Mouse (Mus musculus): ENCODE data around the gene Abhd17b. TPM values are rescaled to one million over a fixed set of nuclear protein-coding genes. Genes with fewer than 3 reads are reported as not detected.

The Abhd17b gene
- polyA plus RNA-seq, 1 experiment from 2014 or later: 42.7 TPM

DNA sequence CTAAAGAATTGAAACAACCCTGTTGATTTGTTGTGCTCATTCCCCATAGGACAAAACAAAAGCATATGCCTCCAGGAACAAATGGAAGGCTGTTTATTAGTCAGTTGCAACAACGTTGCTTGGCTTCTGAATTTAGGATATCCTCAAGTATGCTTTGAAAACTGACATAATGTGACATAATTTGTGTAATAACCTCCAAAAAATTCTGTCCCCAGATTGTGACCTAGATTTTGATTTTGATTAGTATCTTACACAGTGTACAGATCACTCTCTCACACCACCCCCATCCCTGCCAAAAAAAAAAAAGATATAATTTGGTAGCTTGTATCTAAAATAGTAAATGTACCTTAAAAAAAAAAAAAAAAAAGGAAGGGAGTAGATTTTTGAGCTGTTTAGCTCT is 7.7 kb downstream of the Abhd17b start:
- Histone ChIP-seq H3K4me3 (ENCODE audit: low read depth, low read length) (no peak overlapping the region), H3K4me2 (ENCODE audit: low read depth, low read length) (no peak overlapping the region), H3K36me3 (replicated peaks; ENCODE audit: control insufficient read depth, insufficient read depth, low read depth, low read length) (no peaks in the 10 kb centered on the region), H3K4me1 (ENCODE audit: control insufficient read depth, insufficient read depth, low read length) (no peaks in the 10 kb centered on the region), H3K9me3 (replicated peaks; ENCODE audit: control insufficient read depth, low read length) (no peaks in the 10 kb centered on the region), H3K27me3 (ENCODE audit: control insufficient read depth, insufficient read depth, low read length) (no peaks in the 10 kb centered on the region), H3K9ac (replicated peaks; ENCODE audit: low read length) (no peak overlapping the region), H3K27ac (replicated peaks; ENCODE audit: low read depth, low read length) (no peak overlapping the region)
- DNase-seq (ENCODE audit: low spot score): no peak
- 82% methylated on average over 1 of the region's 1 CpGs for WGBS
- no peak for ATAC-seq (replicated peaks; ENCODE audit: insufficient number of reproducible peaks, low FRiP score, low TSS enrichment, low read depth)

DNA sequence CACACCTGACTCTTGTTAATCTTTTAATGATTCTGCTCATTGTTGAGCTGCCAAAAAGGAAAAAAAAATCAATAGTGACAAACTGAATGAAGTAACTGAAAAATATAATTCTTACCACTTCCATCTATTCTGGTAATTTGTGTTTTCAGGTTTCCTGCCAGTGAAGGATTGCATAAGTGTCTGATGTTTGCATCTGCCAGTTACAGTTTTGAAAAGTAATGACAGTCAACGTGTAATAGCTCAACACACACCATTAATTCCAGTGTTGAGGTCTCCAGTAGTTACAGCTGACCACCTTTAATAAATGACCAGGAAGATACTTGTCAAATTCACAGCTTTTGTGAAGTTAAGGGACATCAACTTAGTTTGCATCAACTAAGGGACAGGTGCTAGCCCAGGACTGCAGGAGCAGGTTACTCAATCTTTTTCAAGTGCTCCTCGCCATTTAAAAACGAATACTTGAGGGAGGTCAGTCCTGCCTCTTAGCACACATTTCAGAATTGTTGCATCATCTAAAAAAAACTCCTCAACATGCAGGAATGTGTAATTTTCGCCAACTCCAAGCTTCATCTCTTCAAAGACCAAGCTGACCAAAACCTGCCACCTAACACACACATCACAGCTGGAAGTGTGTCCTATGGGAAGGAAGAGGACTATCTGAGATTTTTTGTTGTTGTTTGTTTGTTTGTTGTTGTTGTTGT is 10.9 kb downstream of the Abhd17b start:
- 91% methylated on average over 4 of the region's 4 CpGs for WGBS
- no peaks in the 10 kb centered on the region for H3K36me3 ChIP-seq (replicated peaks; ENCODE audit: control insufficient read depth, insufficient read depth, low read depth, low read length)
- no peak overlapping the region for H3K27ac ChIP-seq (replicated peaks; ENCODE audit: low read depth, low read length)
- no peak overlapping the region for H3K4me2 ChIP-seq (ENCODE audit: low read depth, low read length)
- no peaks in the 10 kb centered on the region for H3K9me3 ChIP-seq (replicated peaks; ENCODE audit: control insufficient read depth, low read length)
- no peaks in the 10 kb centered on the region for H3K27me3 ChIP-seq (ENCODE audit: control insufficient read depth, insufficient read depth, low read length)
- no peaks in the 10 kb centered on the region for H3K4me1 ChIP-seq (ENCODE audit: control insufficient read depth, insufficient read depth, low read length)
- DNase-seq (ENCODE audit: low spot score) (no peak), ATAC-seq (replicated peaks; ENCODE audit: insufficient number of reproducible peaks, low FRiP score, low TSS enrichment, low read depth) (no peak)
- H3K9ac ChIP-seq (replicated peaks; ENCODE audit: low read length): no peak overlapping the region
- H3K4me3 ChIP-seq (ENCODE audit: low read depth, low read length): no peak overlapping the region

DNA sequence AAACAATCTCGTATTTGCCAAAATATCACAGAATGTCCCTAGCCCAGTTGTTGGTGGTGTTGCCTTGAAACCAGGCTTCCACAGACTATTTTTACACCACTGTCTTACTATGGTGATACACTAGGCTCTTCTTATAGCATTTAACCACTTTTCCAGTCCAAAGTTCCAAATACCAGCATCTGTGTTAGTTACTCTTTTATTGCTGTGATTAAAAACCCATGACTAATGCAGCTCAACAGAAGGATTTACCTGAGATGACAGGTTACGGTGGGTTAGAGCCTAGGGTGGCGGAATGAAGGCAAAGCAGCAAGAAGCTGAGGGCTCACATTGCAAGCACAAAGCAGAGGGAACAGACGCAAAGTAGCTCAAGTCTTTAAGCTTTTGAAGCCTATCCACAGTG is 16.7 kb downstream of the Abhd17b start:
- H3K4me2 ChIP-seq (ENCODE audit: low read depth, low read length): no peak overlapping the region
- 87% methylated on average over 4 of the region's 4 CpGs for WGBS
- DNase-seq (ENCODE audit: low spot score): no peak

DNA sequence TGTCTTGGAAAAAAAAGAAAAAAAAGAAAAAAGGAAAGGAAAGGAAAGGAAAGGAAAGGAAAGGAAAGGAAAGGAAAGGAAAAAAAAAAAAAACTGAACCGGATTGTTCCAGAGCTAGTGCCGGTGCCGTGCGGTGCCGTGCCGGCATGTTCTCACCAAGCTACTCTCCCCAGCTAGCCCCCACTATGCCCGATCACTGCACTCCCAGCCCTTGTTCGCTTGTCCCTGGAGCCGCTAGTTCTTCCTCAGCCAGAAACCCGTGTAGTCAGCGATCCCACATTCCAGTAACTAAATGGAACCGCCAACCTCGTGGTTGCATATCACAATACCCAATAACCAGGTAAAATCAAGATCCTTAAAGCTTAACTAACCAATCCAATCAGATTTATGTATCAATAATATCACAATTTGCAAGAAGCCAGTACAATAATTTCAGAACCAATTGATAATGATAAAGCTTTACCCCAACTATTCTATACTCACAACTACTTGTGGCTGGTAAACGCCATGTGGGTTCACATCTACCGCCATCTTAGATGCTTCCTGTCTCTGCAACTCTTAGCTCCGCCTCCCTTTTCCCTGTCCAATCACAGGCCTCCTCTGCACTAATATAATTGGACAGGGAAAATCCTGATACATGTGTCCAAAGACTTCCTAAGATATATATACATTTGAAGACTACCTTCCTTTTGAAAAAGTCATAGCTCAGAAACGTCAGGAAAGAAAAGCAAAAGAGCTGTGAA is 21.5 kb downstream of the Abhd17b start:
- Histone ChIP-seq H3K9me3 (replicated peaks; ENCODE audit: control insufficient read depth, low read length) (no peaks in the 10 kb centered on the region; the same call in 1 of the 2 replicates), H3K27ac (replicated peaks; ENCODE audit: low read depth, low read length) (no peak overlapping the region), H3K9ac (replicated peaks; ENCODE audit: low read length) (no peak overlapping the region), H3K4me3 (ENCODE audit: low read depth, low read length) (no peak overlapping the region), H3K4me2 (ENCODE audit: low read depth, low read length) (no peak overlapping the region), H3K27me3 (ENCODE audit: control insufficient read depth, insufficient read depth, low read length) (no peaks in the 10 kb centered on the region), H3K36me3 (replicated peaks; ENCODE audit: control insufficient read depth, insufficient read depth, low read depth, low read length) (no peaks in the 10 kb centered on the region), H3K4me1 (ENCODE audit: control insufficient read depth, insufficient read depth, low read length) (no peaks in the 10 kb centered on the region)
- WGBS: 96% methylated on average over 17 of the region's 17 CpGs
- ATAC-seq (replicated peaks; ENCODE audit: insufficient number of reproducible peaks, low FRiP score, low TSS enrichment, low read depth): no peak
- no peak for DNase-seq (ENCODE audit: low spot score)

More for the DNA sequence above, 16.7 kb downstream of the Abhd17b start:
- H3K36me3 ChIP-seq (replicated peaks; ENCODE audit: control insufficient read depth, insufficient read depth, low read depth, low read length): no peaks in the 10 kb centered on the region
- H3K27ac ChIP-seq (replicated peaks; ENCODE audit: low read depth, low read length): no peak overlapping the region
- H3K4me1 ChIP-seq (ENCODE audit: control insufficient read depth, insufficient read depth, low read length): no peaks in the 10 kb centered on the region
- H3K9me3 ChIP-seq (replicated peaks; ENCODE audit: control insufficient read depth, low read length): no peaks in the 10 kb centered on the region
- H3K27me3 ChIP-seq (ENCODE audit: control insufficient read depth, insufficient read depth, low read length): no peaks in the 10 kb centered on the region
- no peak for ATAC-seq (replicated peaks; ENCODE audit: insufficient number of reproducible peaks, low FRiP score, low TSS enrichment, low read depth)
- H3K9ac ChIP-seq (replicated peaks; ENCODE audit: low read length): no peak overlapping the region
- H3K4me3 ChIP-seq (ENCODE audit: low read depth, low read length): no peak overlapping the region

DNA sequence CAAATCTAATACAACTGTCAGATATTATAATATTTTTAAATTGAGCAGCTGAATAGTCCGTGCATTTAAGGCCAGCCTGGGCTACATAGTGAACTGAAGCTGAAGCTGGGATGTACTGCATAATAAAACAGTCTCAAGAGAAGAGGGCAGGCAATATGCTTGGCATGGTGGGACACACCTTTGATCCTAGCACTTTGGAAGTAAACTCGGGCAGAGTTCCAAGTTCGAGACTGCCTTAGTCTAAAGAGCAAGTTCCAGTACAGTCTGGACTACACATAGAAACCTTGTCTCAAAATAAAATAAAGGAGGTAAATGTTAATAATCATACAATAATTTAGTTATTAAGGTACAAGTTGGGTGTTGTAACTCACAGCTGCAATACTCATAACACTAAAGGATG is 27.1 kb downstream of the Abhd17b start:
- 92% methylated on average over 3 of the region's 3 CpGs for WGBS
- Histone ChIP-seq H3K4me1 (ENCODE audit: control insufficient read depth, insufficient read depth, low read length) (no peaks in the 10 kb centered on the region), H3K27me3 (ENCODE audit: control insufficient read depth, insufficient read depth, low read length) (no peaks in the 10 kb centered on the region), H3K9ac (replicated peaks; ENCODE audit: low read length) (no peak overlapping the region), H3K4me3 (ENCODE audit: low read depth, low read length) (no peak overlapping the region), H3K36me3 (replicated peaks; ENCODE audit: control insufficient read depth, insufficient read depth, low read depth, low read length) (no peaks in the 10 kb centered on the region; the same call in 1 of the 2 replicates), H3K4me2 (ENCODE audit: low read depth, low read length) (no peak overlapping the region), H3K9me3 (replicated peaks; ENCODE audit: control insufficient read depth, low read length) (no peaks in the 10 kb centered on the region; the same call in 1 of the 2 replicates), H3K27ac (replicated peaks; ENCODE audit: low read depth, low read length) (no peak overlapping the region)
- no peak for ATAC-seq (replicated peaks; ENCODE audit: insufficient number of reproducible peaks, low FRiP score, low TSS enrichment, low read depth)
- DNase-seq (ENCODE audit: low spot score): no peak

DNA sequence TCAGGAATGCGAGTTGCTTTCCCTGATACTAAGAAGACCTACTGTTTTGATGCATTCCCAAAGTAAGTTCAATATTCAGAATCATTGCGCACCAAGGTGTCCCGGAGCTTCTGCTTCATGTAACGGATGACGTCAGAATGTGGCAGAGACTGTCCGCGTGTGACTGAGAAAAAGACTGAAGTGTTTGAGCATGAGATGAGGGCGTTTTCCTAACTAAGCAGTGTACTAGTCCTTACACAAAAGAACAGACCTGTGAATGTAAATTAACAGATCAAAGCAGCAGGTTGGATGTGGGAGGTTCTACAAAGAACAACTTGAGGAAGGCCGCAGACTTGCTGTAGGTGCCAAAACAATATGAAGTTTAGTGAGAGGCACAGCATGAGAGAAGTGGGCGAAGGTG is 28.0 kb downstream of the Abhd17b start:
- no peaks in the 10 kb centered on the region for H3K9me3 ChIP-seq (replicated peaks; ENCODE audit: control insufficient read depth, low read length)
- 96% methylated on average over 10 of the region's 10 CpGs for WGBS
- DNase-seq (ENCODE audit: low spot score): no peak
- no peaks in the 10 kb centered on the region for H3K27me3 ChIP-seq (ENCODE audit: control insufficient read depth, insufficient read depth, low read length)
- H3K27ac ChIP-seq (replicated peaks; ENCODE audit: low read depth, low read length): no peak overlapping the region
- H3K4me1 ChIP-seq (ENCODE audit: control insufficient read depth, insufficient read depth, low read length): no peaks in the 10 kb centered on the region
- no peak overlapping the region for H3K4me2 ChIP-seq (ENCODE audit: low read depth, low read length)
- no peak for ATAC-seq (replicated peaks; ENCODE audit: insufficient number of reproducible peaks, low FRiP score, low TSS enrichment, low read depth)
- no peak overlapping the region for H3K9ac ChIP-seq (replicated peaks; ENCODE audit: low read length)
- no peak overlapping the region for H3K4me3 ChIP-seq (ENCODE audit: low read depth, low read length)
- H3K36me3 ChIP-seq (replicated peaks; ENCODE audit: control insufficient read depth, insufficient read depth, low read depth, low read length): no peaks in the 10 kb centered on the region; the same call in 1 of the 2 replicates

DNA sequence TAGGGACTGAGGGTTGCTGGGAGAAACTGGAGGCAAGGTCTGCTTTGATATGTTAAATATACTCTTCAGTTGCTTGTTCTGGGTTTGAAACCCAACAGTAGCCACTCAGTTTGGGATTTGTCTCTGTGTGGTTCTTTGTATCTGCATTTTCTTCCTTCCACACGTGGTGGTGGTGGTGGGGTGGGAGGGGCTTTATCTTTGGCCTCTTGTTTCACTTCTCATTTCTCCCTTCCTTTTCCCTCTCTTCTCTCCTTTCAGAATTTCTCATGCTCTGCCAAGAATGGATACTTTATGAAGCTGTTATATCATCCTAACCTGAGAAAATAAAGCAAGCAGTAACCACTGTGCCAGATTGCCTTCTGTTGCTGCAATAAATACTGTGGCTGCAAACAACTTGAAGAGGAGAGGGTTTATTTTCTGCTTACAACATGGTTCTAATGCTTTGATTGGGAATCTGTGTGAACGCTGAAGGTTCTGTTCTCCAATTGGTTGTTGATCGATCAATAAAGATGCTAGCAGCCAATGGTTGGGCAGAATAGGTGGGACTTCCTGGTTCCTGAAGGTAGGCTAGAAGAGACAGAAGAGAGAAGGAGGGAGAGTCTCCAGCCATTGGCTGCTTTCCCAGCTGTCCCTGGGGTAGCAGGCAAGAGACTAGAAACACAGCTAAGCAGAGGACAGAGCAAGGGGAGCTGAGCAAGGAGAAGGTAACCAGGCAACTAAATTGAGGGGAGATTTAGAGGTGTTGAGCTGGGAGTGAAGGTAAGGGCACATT is 60.5 kb downstream of the Abhd17b start:
- Histone ChIP-seq H3K9me3 (replicated peaks; ENCODE audit: control insufficient read depth, low read length) (no peaks in the 10 kb centered on the region), H3K9ac (replicated peaks; ENCODE audit: low read length) (no peak overlapping the region), H3K36me3 (replicated peaks; ENCODE audit: control insufficient read depth, insufficient read depth, low read depth, low read length) (no peaks in the 10 kb centered on the region), H3K27ac (replicated peaks; ENCODE audit: low read depth, low read length) (no peak overlapping the region), H3K4me3 (ENCODE audit: low read depth, low read length) (no peak overlapping the region), H3K4me2 (ENCODE audit: low read depth, low read length) (no peak overlapping the region), H3K4me1 (ENCODE audit: control insufficient read depth, insufficient read depth, low read length) (no peaks in the 10 kb centered on the region), H3K27me3 (ENCODE audit: control insufficient read depth, insufficient read depth, low read length) (no peaks in the 10 kb centered on the region)
- ATAC-seq (replicated peaks; ENCODE audit: insufficient number of reproducible peaks, low FRiP score, low TSS enrichment, low read depth) (no peak), DNase-seq (ENCODE audit: low spot score) (no peak)
- 85% methylated on average over 3 of the region's 3 CpGs for WGBS

All from embryonic facial prominence, embryonic 11.5 days (tissue).